Mouse (Mus musculus) intestine, embryonic 14.5 days (tissue): ENCODE data around the gene Med24. TPM values are rescaled to one million over a fixed set of nuclear protein-coding genes. Genes with fewer than 3 reads are reported as not detected.

ENCODE experiments used
- ATAC-seq: fragments of 200-750 bp; cut with Nextera tagmentation; replicated peaks from 2 replicates; pipeline ENCODE4 v1.8.0; 2017; ENCODE audit warnings: low read depth, moderate number of reproducible peaks, moderate TSS enrichment, moderate library complexity; ENCODE audit not compliant: low FRiP score, low TSS enrichment
- DNase-seq: peaks from one replicate; pipeline ENCODE4 v3.0.0-alpha.2; 2018; ENCODE audit warnings: low spot score
- H3K27ac ChIP-seq: fragments of 300-500 bp; sonication (generic); 2 replicates; pipeline ENCODE4 v1.5.1; 2014; ENCODE audit warnings: low read depth, mild to moderate bottlenecking, control low read depth
- H3K27me3 ChIP-seq: fragments of 300-500 bp; sonication (generic); replicated peaks from 2 replicates; pipeline ENCODE4 v1.6.1; 2014; ENCODE audit warnings: low read length, control low read depth; ENCODE audit not compliant: control insufficient read depth, insufficient read depth
- H3K36me3 ChIP-seq: fragments of 300-500 bp; sonication (generic); 2 replicates; pipeline ENCODE4 v1.6.1; 2014; ENCODE audit warnings: low read length, control low read depth; ENCODE audit not compliant: control insufficient read depth, insufficient read depth
- H3K4me1 ChIP-seq: fragments of 300-500 bp; sonication (generic); replicated peaks from 2 replicates; pipeline ENCODE4 v1.6.1; 2014; ENCODE audit warnings: low read length, control low read depth, mixed read lengths; ENCODE audit not compliant: control insufficient read depth, insufficient read depth
- H3K4me2 ChIP-seq: fragments of 300-500 bp; sonication (generic); 2 replicates; pipeline ENCODE4 v1.6.1; 2014; ENCODE audit warnings: low read length
- H3K4me3 ChIP-seq: fragments of 300-500 bp; sonication (generic); 2 replicates; pipeline ENCODE4 v1.5.1; 2014; ENCODE audit warnings: low read depth, low read length, control low read depth, mixed read lengths
- H3K9ac ChIP-seq: fragments of 300-500 bp; sonication (generic); 2 replicates; pipeline ENCODE4 v1.6.1; 2014; ENCODE audit warnings: mild to moderate bottlenecking, low read length
- H3K9me3 ChIP-seq: fragments of 300-500 bp; sonication (generic); 2 replicates; pipeline ENCODE4 v1.6.1; 2016; ENCODE audit warnings: low read length, control low read depth; ENCODE audit not compliant: control insufficient read depth
- WGBS: fragments of 180-500 bp; shearing (Covaris S2); extraction: QIAGEN DNeasy Blood & Tissue Kit; methylation state at CpG from one replicate; pipeline ENCODE4 v1.1.7; 2014; 5-methylcytosine and 5-hydroxymethylcytosine counted together
- polyA plus RNA-seq: library from polyadenylated mRNA; unstranded; fragments of >200 nt; fragmentation: Nextera tagmentation; extraction: Ambion mirVana; gene quantifications from 2 replicates; pipeline ENCODE4 v1.2.1, GENCODE M21; 2014

Med24 gene
- polyA plus RNA-seq, 1 experiment from 2014 or later = 43.0 TPM

DNA sequence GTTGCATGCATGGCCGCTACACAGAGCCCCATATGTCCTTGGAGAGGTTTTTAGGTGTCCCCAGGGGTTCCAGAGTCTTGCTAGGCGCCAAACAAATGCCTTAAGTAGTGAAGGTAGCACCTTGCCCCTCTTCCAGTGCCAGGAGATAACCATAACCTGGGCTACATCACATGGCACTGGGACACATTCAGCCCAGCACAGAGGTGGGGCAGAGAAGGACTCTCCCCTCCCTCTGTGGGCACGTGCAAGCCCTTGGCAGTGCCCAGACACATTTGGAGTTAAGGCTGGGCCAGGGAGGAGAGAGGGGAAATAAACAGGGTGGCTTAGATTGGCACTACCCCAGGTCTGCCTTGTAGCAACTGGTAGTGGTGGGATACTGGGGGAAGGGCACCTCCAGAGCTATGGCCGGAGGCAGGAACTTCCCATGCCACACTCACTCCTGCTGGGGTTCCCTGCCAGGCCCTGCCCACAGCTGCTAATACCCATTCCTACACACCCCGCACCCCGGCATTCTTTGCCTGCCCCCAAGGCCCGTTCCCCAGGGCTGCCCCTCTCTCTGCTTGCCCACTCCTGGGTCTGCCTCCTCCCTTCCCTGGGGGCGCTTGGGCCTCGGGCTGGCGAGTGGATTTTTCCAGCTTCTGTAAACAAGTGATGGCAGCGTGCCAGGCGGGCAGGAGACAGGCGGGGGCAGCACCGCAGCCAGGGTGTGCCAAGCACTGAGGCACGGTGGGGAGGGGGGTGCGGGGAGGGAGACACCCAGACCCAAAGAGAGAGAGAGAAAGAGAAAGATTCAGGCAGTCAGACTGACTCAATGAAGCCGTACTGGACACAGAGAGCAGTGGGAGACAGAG lies 21.3 kb upstream of the Med24 start:
- Histone ChIP-seq H3K4me3 (no peak overlapping the region), H3K9ac (0 out of 2 replicates have a peak overlapping the region, but pooled peaks have one; percentile 22), H3K4me2 (peak overlapping the region; percentile 39), H3K27ac (peak overlapping the region; percentile 73), H3K9me3 (no peaks in the 10 kb centered on the region), H3K27me3 (no peaks in the 10 kb centered on the region), H3K4me1 (peaks cover 89% of the 10 kb centered on the region), H3K36me3 (peaks cover 14% of the 10 kb centered on the region)
- 28% methylated on average over 17 of the region's 17 CpGs for WGBS
- DNase-seq = no peak
- ATAC-seq = no peak

DNA sequence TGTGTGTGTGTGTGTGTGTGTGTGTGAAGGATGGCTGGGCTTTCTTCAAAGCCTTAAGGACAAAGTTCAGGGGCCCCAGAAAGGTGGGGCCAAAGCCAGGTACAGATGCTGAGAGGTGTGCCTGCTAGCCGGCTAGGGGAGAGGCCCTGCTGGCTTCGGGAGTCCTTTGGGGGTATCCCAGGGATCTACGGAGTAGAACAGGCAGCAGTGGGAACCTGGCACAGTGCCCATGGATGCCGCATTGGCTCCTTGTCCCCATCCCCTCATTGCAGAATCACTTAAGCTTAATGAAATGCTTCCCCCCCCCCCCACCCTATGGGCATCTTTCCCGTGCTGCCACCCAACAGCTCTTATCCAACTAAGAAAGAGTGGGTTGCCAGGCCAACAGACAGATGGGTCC lies 20.5 kb upstream of the Med24 start:
- WGBS = 20% methylated on average over 5 of the region's 5 CpGs
- Histone ChIP-seq H3K9me3 (no peaks in the 10 kb centered on the region), H3K36me3 (peaks cover 9% of the 10 kb centered on the region), H3K4me3 (no peak overlapping the region), H3K27me3 (no peaks in the 10 kb centered on the region), H3K9ac (0 out of 2 replicates have a peak overlapping the region, but pooled peaks have one; percentile 16), H3K27ac (peak overlapping the region; percentile 73), H3K4me2 (peak overlapping the region; percentile 39), H3K4me1 (peaks cover 94% of the 10 kb centered on the region)
- DNase-seq = no peak
- ATAC-seq = no peak

DNA sequence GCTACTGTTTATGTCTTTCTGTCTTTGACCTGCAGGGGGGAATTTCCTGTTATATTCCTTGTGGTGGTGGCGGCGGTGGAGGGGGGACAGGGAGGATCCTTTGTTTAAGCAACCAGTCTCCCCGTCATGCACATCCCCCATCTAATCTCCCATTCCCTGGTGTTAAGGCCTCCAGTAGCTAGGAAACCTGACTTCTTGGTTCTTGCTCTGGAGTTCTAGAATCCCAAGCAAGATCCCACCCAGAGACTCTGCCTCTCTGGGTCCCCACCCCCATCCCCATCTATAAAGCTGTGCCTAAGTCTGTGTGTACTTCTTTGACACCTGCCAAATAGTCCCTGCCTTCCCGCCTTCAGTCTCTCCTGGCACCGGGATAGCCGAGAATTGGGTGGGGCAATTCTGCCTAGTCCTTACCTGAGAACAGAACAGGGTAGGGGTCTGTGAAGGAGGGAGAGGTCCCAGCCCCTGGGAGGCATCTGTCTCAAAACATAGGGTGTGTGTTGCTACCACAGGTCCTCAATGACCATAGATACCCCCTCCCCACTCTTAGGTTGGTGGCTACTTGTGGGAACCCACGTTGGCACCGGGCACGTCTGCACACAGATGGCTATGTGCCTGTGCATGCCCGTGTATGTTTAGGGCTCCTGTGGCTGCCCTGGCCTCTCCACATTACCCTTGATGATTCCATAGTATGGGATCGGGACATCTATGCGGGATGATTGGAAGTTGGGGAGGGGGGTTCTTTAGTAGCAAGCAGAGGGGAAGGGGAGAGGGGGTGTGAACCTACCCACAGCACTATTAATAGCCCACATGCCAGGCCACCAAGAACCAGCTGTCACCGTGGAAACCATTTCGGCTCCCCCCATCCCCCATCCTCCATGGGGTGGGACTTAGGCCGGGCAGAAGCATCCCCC lies 19.5 kb upstream of the Med24 start:
- peak overlapping the region; percentile 73 for H3K27ac ChIP-seq
- peaks cover 96% of the 10 kb centered on the region for H3K4me1 ChIP-seq
- no peak for DNase-seq
- H3K4me2 ChIP-seq = peak overlapping the region; percentile 39
- H3K9ac ChIP-seq = peak overlapping the region; percentile 16
- no peak for ATAC-seq
- H3K27me3 ChIP-seq = no peaks in the 10 kb centered on the region
- H3K36me3 ChIP-seq = peaks cover 4% of the 10 kb centered on the region
- WGBS = 22% methylated on average over 15 of the region's 15 CpGs
- no peaks in the 10 kb centered on the region for H3K9me3 ChIP-seq
- peak overlapping the region; percentile 16; the same call in 1 of the 2 replicates for H3K4me3 ChIP-seq

DNA sequence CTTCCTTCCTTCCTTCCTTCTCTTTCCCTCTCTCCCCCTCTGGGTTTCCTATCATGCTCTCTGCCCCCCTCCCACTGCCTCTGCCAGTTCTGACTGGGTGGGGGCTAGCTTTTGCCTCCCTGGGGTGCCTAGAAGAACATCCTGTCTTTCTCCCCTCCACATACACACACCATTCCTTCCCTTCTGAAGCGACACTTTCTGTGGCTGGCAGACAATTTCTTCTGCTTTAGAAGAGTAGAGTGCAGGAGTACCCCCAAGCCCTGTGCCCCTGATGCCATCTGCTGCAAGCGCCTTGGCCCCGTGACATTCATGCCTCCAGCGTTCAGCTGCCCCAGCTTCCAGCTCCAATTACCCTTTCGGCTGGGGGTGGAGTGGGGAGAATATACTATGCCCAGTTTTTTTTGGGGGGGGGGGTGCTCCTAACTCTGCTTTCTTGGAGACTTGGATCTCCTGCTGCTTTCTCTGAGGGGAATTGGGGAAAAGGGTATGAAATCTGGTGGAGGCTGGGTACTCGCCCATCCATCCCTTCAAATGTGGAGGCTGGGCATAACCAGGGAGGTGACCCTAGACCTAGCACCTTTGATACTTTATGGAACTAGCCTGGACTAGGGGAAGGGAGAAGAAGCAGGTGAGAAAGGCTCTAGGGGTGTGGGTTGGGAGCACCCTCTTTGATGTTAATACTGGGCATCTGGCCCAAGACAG lies 18.7 kb upstream of the Med24 start:
- Histone ChIP-seq H3K4me2 (peak overlapping the region; percentile 39), H3K9me3 (no peaks in the 10 kb centered on the region), H3K27me3 (no peaks in the 10 kb centered on the region), H3K9ac (0 out of 2 replicates have a peak overlapping the region, but pooled peaks have one; percentile 23), H3K27ac (peak overlapping the region; percentile 73), H3K4me3 (peak overlapping the region; percentile 16), H3K36me3 (no peaks in the 10 kb centered on the region; the same call in 1 of the 2 replicates), H3K4me1 (peaks cover 97% of the 10 kb centered on the region)
- DNase-seq = no peak
- ATAC-seq = no peak
- 26% methylated on average over 6 of the region's 6 CpGs for WGBS

DNA sequence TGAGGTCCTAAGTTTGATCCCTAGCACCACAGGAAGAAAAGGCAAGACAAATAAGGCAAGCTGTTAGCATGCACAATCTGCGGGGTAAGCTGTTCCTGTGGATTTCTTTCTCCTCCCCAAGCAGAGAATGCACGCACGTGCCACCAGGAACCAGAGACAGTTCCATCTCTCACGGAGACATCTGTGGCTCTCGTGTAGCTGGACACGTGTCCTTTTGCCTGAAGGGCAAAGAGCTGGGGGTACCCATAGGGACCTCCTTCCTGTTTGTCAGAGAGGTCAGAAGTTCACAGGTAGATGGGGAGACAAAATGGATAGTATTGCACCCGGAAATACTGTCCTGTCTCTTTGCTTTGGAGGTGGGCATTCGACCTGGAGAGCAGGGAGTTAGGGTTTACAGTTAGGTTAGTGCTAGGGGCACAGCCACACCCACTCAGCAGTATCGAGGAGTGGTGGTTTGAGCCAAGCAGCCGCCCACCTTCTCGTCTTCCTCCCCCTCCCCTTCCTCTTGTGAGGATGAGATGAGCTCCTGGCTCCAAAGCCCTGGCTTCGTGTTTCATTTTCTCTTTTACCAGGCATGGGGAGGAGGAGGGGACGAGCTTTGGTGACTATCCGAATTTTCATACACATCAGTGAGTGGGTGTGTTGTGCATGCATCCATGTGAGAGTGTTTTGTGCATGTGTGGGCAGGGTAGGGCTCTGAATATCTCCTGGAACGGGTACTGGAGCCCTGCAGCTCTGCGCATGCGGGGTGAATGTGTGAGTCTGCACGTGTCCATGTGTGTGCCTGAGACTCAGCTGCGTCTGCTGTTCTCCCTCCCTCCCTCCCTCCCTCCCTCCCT lies 17.8 kb upstream of the Med24 start:
- 4% methylated on average over 19 of the region's 19 CpGs for WGBS
- H3K4me2 ChIP-seq = peak overlapping the region; percentile 41
- H3K27ac ChIP-seq = peak overlapping the region; percentile 73
- H3K9me3 ChIP-seq = no peaks in the 10 kb centered on the region
- H3K27me3 ChIP-seq = no peaks in the 10 kb centered on the region
- H3K4me1 ChIP-seq = peaks cover 91% of the 10 kb centered on the region
- DNase-seq = peak; percentile 80
- ATAC-seq = peak; percentile 52; the same call in 1 of the 2 replicates
- H3K4me3 ChIP-seq = peak overlapping the region; percentile 12
- no peak overlapping the region for H3K9ac ChIP-seq
- no peaks in the 10 kb centered on the region; the same call in 1 of the 2 replicates for H3K36me3 ChIP-seq

DNA sequence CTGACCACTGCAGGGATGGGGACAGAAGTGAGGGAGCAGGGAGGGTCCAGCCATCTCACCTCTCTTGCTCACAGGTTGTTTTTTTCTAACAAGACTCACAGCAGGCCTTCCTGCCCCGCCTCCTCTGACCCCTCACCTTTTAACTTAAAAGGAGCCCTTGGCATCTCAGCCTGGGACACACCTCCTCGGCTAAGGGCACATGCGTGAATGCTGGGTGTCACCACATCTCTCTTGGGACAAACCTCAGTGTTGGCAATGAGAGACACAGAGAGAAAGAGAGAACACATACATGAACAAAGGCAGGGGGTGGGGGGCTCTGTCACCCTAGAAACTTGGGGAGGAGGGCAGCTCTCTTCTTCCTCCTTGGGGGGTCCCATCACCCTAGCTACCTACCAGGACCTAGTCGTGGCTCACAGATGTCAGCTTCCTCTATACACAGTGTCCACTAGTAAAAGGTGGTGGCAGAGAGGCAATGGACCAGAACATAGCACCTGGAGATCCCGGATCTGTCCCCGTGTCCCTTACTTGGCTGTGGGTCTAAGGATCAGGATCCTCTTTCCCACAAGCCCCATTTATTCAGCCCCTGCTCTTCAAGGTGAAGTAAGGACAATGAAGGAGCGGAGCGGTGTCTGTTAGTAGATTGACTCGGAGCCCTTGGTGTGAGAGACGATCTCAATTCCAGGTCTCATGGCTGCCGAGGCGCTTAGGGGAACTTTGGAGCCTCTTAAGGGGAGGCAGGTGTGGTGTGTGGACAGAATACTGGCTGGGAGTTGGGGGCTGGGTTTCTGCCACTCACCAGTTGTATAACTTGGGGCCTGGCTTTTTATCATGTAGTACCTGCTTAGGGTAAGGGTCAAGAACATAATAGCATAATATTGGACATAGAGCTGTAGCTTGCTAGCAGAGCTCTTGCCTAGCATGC lies 17.0 kb upstream of the Med24 start:
- DNase-seq = no peak
- Histone ChIP-seq H3K4me3 (no peak overlapping the region), H3K4me1 (peaks cover 84% of the 10 kb centered on the region), H3K9ac (no peak overlapping the region), H3K4me2 (peak overlapping the region; percentile 41), H3K9me3 (no peaks in the 10 kb centered on the region), H3K27ac (peak overlapping the region; percentile 73), H3K27me3 (no peaks in the 10 kb centered on the region), H3K36me3 (no peaks in the 10 kb centered on the region; the same call in 1 of the 2 replicates)
- ATAC-seq = no peak
- 41% methylated on average over 12 of the region's 12 CpGs for WGBS

DNA sequence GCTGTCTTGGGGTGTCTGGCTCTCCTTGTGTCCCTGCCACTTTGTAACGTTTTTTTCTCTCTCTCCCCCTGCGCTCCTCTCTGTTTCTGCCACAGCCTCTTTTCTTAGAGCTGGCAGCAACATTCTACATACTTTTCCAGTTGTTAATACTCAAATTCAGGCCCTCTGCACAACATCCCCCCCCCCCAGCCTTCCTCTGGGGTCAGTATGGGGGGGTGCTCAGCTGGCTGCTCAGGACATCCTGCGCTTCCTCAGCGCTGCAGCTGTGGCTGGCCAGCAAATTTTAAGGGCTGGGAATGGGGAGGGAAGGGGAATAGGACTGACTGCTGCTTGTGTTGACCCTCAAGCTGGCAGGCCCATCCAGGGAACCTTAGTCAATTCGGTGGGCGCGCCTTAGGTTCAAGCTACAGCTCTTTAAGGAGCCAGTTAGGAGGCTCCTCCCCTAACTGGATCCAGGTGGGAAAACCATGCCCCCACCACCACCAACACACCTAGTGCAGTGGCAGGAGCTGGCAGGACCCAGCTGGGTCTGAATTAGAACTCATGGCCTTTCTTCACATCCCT lies 15.3 kb upstream of the Med24 start:
- no peaks in the 10 kb centered on the region for H3K9me3 ChIP-seq
- H3K27ac ChIP-seq = peak overlapping the region; percentile 94
- H3K27me3 ChIP-seq = no peaks in the 10 kb centered on the region
- peaks cover 79% of the 10 kb centered on the region for H3K4me1 ChIP-seq
- ATAC-seq (no peak), DNase-seq (no peak)
- 30% methylated on average over 7 of the region's 7 CpGs for WGBS
- peak overlapping the region; percentile 96 for H3K4me3 ChIP-seq
- H3K36me3 ChIP-seq = no peaks in the 10 kb centered on the region; the same call in 1 of the 2 replicates
- peak overlapping the region; percentile 88 for H3K4me2 ChIP-seq
- H3K9ac ChIP-seq = peak overlapping the region; percentile 35
